Mouse (Mus musculus) stomach, postnatal 0 days (tissue): ENCODE data around the gene Krtap13-1. TPM values are rescaled to one million over a fixed set of nuclear protein-coding genes. Genes with fewer than 3 reads are reported as not detected.
A peak's percentile ranks its signal among the peaks of the same experiment; 100 is the strongest.

ENCODE experiments used
- ATAC-seq: fragments of 200-750 bp; cut with Nextera tagmentation; 2 replicates; pipeline ENCODE4 v1.8.0; 2017; ENCODE audit not compliant: low FRiP score, low TSS enrichment
- DNase-seq: peaks from one replicate; pipeline ENCODE4 v3.0.0-alpha.2; 2016; ENCODE audit warnings: low spot score
- H3K27ac ChIP-seq: fragments of 300-500 bp; sonication (generic); replicated peaks from 2 replicates; pipeline ENCODE4 v1.5.1; 2014; ENCODE audit warnings: mild to moderate bottlenecking, control low read depth
- H3K27me3 ChIP-seq: fragments of 300-500 bp; sonication (generic); 2 replicates; pipeline ENCODE4 v1.6.1; 2014; ENCODE audit warnings: low read length; ENCODE audit not compliant: control insufficient read depth, insufficient read depth
- H3K36me3 ChIP-seq: fragments of 300-500 bp; sonication (generic); 2 replicates; pipeline ENCODE4 v1.6.1; 2014; ENCODE audit warnings: low read length, mixed read lengths; ENCODE audit not compliant: control insufficient read depth, insufficient read depth
- H3K4me1 ChIP-seq: fragments of 300-500 bp; sonication (generic); replicated peaks from 2 replicates; pipeline ENCODE4 v1.6.1; 2014; ENCODE audit warnings: antibody characterized with exemption; ENCODE audit not compliant: control insufficient read depth, insufficient read depth
- H3K4me2 ChIP-seq: fragments of 300-500 bp; sonication (generic); replicated peaks from 2 replicates; pipeline ENCODE4 v1.6.1; 2014; ENCODE audit warnings: low read depth, mild to moderate bottlenecking, control low read depth, moderate library complexity
- H3K4me3 ChIP-seq: fragments of 300-500 bp; sonication (generic); 2 replicates; pipeline ENCODE4 v1.5.1; 2014; ENCODE audit warnings: low read depth, low read length, control low read depth
- H3K9ac ChIP-seq: fragments of 300-500 bp; sonication (generic); 2 replicates; pipeline ENCODE4 v1.6.1; 2014; ENCODE audit warnings: mild to moderate bottlenecking, low read length, control low read depth, mixed read lengths
- H3K9me3 ChIP-seq: fragments of 300-500 bp; sonication (generic); 2 replicates; pipeline ENCODE4 v1.6.1; 2016; ENCODE audit warnings: low read length; ENCODE audit not compliant: control insufficient read depth
- CTCF ChIP-seq: IDR thresholded peaks from 2 replicates; pipeline ENCODE4 v1.5.1; 2016; ENCODE audit warnings: antibody characterized with exemption, low read depth, mild to moderate bottlenecking, moderate library complexity
- EP300 ChIP-seq: optimal IDR thresholded peaks from 2 replicates; pipeline ENCODE3; 2016; ENCODE audit warnings: antibody characterized with exemption
- WGBS: fragments of 180-500 bp; shearing (Covaris S2); extraction: QIAGEN DNeasy Blood & Tissue Kit; methylation state at CpG from one replicate; pipeline ENCODE4 v1.1.7; 2014; 5-methylcytosine and 5-hydroxymethylcytosine counted together
- polyA plus RNA-seq: library from polyadenylated mRNA; unstranded; fragments of >200 nt; fragmentation: Nextera tagmentation; extraction: Ambion mirVana; gene quantifications from 2 replicates; pipeline ENCODE4 v1.2.1, GENCODE M21; 2015

Krtap13-1 gene
- polyA plus RNA-seq, 1 experiment from 2014 or later = not detected

GRCm38 (mm10) chr16:88710757-88711156 lies 17.9 kb upstream of the Krtap13-1 start:
- ATAC-seq (peak; percentile 99), DNase-seq (peak; percentile 66)

GRCm38 (mm10) chr16:88711245-88711644 lies 17.4 kb upstream of the Krtap13-1 start:
- Histone ChIP-seq H3K27me3 (no peaks in the 10 kb centered on the region), H3K9me3 (no peaks in the 10 kb centered on the region), H3K4me1 (no peaks in the 10 kb centered on the region), H3K36me3 (no peaks in the 10 kb centered on the region), H3K9ac (no peak overlapping the region), H3K4me3 (no peak overlapping the region), H3K27ac (no peak overlapping the region), H3K4me2 (no peak overlapping the region)
- WGBS = 78% methylated on average over 6 of the region's 6 CpGs
- DNase-seq (no peak), ATAC-seq (peak; percentile 51; the same call in 1 of the 2 replicates)
- TF ChIP-seq CTCF = peak; percentile 56
- no peak for TF ChIP-seq EP300

More at GRCm38 (mm10) chr16:88710757-88711156, 17.9 kb upstream of the Krtap13-1 start:
- Histone ChIP-seq H3K9me3 (no peaks in the 10 kb centered on the region), H3K4me2 (no peak overlapping the region), H3K4me3 (no peak overlapping the region), H3K27ac (no peak overlapping the region), H3K9ac (no peak overlapping the region), H3K4me1 (no peaks in the 10 kb centered on the region), H3K36me3 (no peaks in the 10 kb centered on the region), H3K27me3 (no peaks in the 10 kb centered on the region)
- 43% methylated on average over 4 of the region's 4 CpGs for WGBS
- TF ChIP-seq CTCF (peak; percentile 39), EP300 (no peak)

GRCm38 (mm10) chr16:88716549-88716948 lies 12.1 kb upstream of the Krtap13-1 start:
- Histone ChIP-seq H3K4me1 (no peaks in the 10 kb centered on the region), H3K36me3 (no peaks in the 10 kb centered on the region), H3K4me3 (no peak overlapping the region), H3K27me3 (no peaks in the 10 kb centered on the region), H3K9me3 (no peaks in the 10 kb centered on the region), H3K9ac (no peak overlapping the region), H3K27ac (no peak overlapping the region), H3K4me2 (no peak overlapping the region)
- TF ChIP-seq EP300 (no peak), CTCF (no peak)
- ATAC-seq = no peak
- DNase-seq = no peak

GRCm38 (mm10) chr16:88720031-88720430 lies 8.6 kb upstream of the Krtap13-1 start:
- no peak overlapping the region for H3K27ac ChIP-seq
- 32% methylated on average over 1 of the region's 1 CpGs for WGBS
- no peaks in the 10 kb centered on the region for H3K4me1 ChIP-seq
- TF ChIP-seq EP300 (no peak), CTCF (no peak)
- H3K36me3 ChIP-seq = no peaks in the 10 kb centered on the region
- no peak overlapping the region for H3K4me3 ChIP-seq
- H3K9ac ChIP-seq = no peak overlapping the region
- H3K9me3 ChIP-seq = no peaks in the 10 kb centered on the region
- no peaks in the 10 kb centered on the region for H3K27me3 ChIP-seq
- no peak overlapping the region for H3K4me2 ChIP-seq
- no peak for ATAC-seq
- DNase-seq = no peak

- WGBS = 24% methylated on average over 2 of the region's 2 CpGs
- H3K27ac ChIP-seq = no peak overlapping the region
- no peak overlapping the region for H3K4me2 ChIP-seq
- H3K4me3 ChIP-seq = no peak overlapping the region
- H3K36me3 ChIP-seq = no peaks in the 10 kb centered on the region
- H3K27me3 ChIP-seq = no peaks in the 10 kb centered on the region
- TF ChIP-seq CTCF = no peak
- no peak for TF ChIP-seq EP300
- H3K9ac ChIP-seq = no peak overlapping the region
- DNase-seq (no peak), ATAC-seq (no peak)
- H3K9me3 ChIP-seq = no peaks in the 10 kb centered on the region
- no peaks in the 10 kb centered on the region for H3K4me1 ChIP-seq
These were observed 6.7 kb downstream of the Krtap13-1 start for GRCm38 (mm10) chr16:88735391-88735790.

- no peak overlapping the region for H3K4me3 ChIP-seq
- no peak overlapping the region for H3K9ac ChIP-seq
- H3K4me1 ChIP-seq = no peaks in the 10 kb centered on the region
- TF ChIP-seq CTCF = no peak
- no peak for TF ChIP-seq EP300
- no peaks in the 10 kb centered on the region for H3K36me3 ChIP-seq
- H3K27me3 ChIP-seq = no peaks in the 10 kb centered on the region
- H3K4me2 ChIP-seq = no peak overlapping the region
- DNase-seq (no peak), ATAC-seq (peak; percentile 47; the same call in 1 of the 2 replicates)
- WGBS = 40% methylated on average over 4 of the region's 4 CpGs
- H3K27ac ChIP-seq = no peak overlapping the region
- H3K9me3 ChIP-seq = no peaks in the 10 kb centered on the region
These were observed 16.2 kb downstream of the Krtap13-1 start for GRCm38 (mm10) chr16:88744750-88745340.
